Mouse (Mus musculus) CH12F3 (cell line): Measurements from ENCODE around the gene Ptbp1.
"Not testable (repeated sequence)": the region's sequence is repeated elsewhere in the genome, so short reads cannot be mapped to it uniquely, and the experiment has no call there.

Experiments used
- in situ Hi-C: fragments of 300-500 bp; cut with MboI; formaldehyde crosslinking; loops from 2 replicates; pipeline ENCODE4 v1.14.3; 2020; ENCODE audit warnings: low sequenced_read_pairs

Ptbp1 gene

DNA sequence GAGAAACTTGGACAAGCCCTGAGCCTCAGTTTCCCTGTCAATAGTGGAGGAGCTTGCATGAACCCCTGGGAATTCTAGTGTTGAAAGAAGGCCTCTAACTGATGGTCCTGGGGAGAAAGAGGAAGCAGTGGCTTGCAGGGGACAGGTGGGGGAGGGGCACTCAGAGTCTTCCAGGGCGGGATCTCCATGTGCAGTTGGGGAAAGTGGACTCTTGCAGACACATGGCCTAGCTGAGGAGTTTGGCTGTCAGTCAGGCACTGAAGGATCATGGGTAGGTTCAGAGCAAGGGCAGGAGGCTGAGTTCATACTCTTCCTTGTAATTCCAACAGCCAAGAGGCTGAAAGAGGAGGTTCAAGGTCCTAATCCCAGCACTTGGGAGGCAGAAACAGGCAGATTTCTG is 22.9 kb downstream of the Ptbp1 start:
- in situ Hi-C loops = no loop called here

DNA sequence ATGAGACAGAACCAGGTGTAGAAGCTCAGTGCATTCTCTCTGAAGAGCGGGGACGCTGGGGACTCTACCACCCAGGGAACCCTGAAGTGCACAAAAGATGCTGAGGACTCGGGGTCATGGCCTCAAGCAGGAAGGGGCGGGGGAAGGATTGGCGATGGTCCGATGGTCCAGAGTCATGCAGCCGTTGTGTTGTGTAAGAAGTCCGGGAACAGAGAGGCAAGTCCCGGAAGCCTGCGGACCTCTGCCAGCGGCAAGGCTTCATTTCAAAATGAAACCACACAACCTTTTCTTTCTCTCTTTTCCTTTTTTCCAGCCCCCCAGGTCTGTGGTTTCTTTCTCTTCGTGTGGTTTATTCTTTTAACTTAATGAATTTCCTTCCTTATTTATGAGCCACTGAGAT is 23.5 kb downstream of the Ptbp1 start:
- in situ Hi-C loops = no loop called here

DNA sequence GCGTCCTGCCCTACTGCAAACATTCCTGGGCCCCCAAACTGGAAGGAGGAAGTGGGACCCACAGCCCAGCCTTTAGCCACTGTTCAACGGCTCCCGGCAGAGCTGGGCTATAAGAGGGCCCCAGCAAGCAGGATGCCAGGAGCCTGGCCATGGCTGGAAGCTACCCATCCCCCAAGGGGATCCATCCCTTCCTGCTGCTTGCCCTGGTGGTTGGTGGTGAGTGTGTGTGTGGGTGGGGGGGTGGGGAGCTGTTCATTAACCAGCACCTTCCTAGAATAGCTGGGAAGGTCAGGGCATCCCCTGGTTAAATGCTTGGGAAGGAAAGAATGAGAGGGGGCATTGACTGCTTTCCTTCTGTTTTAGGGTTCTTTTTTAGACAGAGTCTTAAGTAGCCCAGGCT is 25.3 kb downstream of the Ptbp1 start:
- in situ Hi-C loops = no loop called here

DNA sequence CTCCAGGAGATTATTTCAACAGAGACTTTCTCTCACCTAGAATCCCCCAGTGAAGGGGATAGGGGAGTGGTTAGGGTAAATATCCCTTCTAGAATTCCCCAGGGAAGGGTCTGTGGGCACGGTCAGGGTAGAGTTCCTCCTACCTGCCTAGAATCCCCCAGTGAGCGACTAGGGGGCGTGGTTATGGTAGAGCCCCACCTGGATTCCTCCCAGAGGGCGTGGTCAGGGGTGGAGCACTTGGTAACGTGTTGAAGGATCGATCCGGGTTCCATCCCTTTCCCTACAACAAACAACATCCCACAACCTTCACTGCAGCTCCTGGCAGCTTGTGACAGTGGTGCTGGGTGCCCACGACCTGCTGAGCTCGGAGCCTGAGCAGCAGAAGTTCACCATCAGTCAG is 26.5 kb downstream of the Ptbp1 start:
- in situ Hi-C loops = no loop called here

DNA sequence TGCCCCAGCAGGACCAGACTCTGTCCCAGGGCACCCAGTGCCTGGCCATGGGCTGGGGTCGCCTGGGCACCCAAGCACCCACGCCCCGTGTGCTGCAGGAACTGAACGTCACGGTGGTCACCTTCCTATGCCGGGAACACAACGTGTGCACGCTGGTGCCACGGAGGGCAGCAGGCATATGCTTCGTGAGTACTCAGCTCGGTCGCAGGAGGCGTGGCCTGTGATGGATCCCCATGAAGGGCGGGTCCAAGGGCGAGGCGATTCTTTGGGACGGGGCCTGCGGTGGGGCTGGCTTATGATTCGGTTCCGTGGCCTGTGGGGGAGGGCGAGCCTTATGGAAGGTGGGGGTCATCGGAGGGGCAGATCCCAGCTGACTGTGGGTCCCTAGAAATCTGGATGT is 27.8 kb downstream of the Ptbp1 start:
- in situ Hi-C loops = no loop called here

DNA sequence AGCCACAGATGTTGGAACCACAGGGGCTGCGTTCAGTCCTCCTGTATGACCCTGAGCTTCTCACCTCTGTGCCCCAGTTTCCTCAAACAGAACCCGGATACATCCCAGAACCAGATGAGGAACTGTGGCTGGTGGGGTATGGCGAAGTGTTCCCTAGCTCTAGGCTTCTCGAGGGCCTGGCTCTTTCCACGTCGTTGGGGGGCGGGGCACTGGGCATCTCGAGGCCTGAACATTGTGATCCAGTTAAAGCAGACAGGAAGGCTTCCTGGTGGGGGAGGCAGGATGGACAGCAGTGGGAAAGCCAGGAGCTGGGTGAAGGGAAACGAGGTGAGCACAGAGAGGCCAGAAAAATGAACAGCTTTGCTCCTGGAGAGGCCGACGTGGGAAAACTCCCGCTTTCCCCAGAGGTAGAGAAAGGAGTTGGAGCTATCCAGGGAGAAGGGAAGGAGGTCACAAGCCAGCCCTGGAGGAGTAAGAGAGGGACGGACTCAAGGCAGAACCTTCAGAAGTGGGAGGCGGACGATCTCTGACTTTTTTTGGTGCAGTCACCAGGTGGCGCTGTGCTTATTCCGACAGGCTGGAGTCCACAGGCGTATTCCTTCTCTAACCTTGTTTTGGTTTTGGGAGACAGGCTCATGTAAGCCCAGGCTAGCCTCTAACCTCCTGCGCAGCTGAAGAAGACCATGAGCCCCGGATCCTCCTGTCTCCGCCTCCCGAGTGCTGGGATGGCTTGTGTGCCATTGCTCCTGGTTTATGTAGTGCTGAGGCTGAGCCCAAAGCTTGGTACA is 29.3 kb downstream of the Ptbp1 start:
- in situ Hi-C loops = no loop called here

DNA sequence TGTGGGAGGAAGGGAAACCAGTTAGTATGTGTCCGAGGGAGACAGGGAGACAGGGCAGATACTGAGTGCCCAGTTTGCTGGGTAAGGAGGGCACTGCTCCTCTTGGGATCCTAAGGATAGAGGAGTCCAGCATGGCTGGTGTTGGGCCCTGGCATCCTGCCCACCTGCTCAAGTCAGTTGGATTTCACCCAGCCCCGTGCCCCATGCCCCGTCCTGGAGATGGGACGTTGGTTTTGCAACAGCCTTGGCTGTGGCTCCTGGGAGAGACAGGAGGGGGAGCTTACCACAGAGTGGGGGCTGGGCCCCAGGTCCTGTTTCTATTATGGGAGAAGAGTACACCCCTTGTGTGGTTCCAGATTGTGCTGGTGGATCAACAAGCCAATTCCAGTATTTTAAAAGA is 30.2 kb downstream of the Ptbp1 start:
- in situ Hi-C loops = no loop called here

DNA sequence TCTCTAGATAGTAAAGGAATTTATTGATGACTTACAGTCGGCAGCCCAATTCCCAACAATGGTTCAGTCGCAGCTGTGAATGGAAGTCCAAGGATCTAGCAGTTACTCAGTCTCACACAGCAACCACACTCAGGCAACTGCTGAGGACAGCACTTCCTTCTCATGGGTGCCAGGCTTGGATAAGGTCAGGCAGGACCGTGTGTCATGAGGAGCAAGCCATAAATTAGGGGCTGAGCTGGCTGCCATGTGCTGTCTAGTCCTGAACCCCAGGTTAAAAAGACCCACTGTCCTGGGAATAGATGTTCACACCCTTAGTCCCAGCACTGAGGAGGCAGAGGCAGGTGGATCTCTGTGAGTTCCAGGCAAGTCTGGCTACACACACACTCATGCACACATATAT is 30.7 kb downstream of the Ptbp1 start:
- in situ Hi-C loops = not testable (repeated sequence)

DNA sequence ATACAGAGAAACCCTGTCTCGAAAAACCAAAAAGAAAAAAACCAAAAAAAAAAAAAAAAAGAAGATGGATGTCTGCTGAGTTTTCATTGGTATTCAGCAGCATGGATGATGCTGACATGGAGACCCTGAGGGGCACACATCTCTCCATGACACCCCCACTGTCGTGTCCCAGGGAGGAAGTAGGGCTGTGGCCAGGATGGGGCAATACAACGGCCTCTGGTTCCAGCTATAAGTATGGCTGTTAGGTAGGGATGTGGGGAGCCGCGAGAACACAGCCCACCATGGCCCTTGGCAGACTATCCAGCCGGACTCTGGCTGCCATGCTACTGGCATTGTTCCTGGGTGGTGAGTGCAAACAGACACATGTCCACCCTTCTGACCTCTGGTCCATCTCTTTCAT is 31.8 kb downstream of the Ptbp1 start, which contains the start of gene Elane:
Gene Elane, plus strand, starts transcription at position 194 of the 400 bp plus-strand sequence.
- in situ Hi-C loops = no loop called here

DNA sequence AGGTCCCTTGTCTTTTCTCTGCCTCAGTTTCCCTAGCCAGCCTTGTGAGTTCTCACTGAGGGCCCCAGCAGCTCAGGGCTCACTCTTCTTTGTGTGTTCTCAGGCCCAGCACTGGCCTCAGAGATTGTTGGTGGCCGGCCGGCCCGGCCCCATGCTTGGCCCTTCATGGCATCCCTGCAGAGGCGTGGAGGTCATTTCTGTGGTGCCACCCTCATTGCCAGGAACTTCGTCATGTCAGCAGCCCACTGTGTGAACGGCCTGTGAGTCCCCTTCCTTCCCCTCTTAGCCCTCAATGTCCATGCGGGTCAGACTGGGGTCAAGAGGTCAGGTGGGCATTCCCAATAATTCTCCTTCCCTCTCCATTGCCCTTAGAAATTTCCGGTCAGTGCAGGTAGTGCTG is 32.4 kb downstream of the Ptbp1 start:
- in situ Hi-C loops = no loop called here

DNA sequence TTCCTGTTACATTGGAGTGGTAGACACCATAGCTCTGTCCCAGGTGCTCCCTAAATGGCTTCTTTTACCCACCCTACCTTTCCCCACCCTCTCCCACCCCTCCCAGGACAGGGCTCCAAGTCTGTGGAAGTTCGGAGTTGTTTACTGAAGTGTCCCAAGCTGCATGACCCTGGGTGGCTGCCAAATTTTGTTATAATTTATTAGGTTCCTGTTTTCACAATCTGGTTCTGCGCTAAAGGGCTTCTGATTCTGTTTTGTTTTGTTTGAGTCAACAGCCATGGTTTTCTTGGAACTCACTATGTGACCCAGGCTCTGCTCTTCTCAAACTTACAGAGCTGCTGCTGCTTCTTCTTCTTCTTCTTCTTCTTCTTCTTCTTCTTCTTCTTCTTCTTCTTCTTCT is 35.2 kb downstream of the Ptbp1 start:
- in situ Hi-C loops = no loop called here

DNA sequence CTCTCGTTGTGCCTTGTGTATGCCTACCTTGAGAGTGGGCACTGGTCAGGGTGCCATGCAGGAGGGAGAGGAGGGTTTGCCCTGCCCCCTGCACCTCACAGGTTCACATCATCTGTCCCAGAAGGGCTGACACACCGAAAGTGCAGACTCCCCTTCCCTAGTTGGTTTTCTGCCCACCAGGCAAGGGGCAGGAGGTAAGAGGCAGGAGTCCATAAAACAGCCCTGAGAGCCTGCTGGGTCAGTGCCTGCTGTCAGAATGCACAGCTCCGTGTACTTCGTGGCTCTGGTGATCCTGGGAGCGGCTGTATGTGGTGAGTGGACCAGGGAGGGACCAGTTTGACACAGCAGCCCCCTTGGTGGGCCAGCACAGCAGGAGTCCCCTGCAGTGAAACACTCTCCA is 36.4 kb downstream of the Ptbp1 start, which contains the start of gene Cfd:
Gene Cfd, plus strand, starts transcription at position 184 of the 400 bp plus-strand sequence.
- in situ Hi-C loops = no loop called here

DNA sequence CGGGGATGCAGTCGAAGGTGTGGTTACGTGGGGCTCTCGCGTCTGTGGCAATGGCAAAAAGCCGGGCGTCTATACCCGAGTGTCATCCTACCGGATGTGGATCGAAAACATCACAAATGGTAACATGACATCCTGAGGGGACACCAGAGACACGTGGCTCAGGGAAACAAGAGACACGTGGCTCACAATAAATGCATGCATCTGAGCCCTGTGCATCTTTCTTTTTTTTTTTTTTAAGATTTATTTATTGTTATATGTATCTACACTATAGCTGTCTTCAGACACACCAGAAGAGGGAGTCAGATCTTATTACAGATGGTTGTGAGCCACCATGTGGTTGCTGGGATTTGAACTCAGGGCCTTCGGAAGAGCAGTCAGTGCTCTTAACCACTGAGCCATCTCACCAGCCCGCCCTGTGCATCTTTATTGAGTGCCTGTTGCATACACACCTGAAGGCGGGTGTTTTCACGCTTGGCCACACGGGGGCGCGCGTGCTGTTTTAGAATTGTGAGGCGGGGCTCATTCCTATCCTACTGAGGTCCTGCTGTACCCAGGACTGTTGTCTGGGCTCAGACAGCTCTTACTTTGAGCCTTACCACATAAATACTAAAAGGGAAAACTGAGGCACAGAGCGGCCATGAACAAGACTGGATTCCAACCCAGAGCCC is 38.4 kb downstream of the Ptbp1 start:
- in situ Hi-C loops = not testable (repeated sequence)

DNA sequence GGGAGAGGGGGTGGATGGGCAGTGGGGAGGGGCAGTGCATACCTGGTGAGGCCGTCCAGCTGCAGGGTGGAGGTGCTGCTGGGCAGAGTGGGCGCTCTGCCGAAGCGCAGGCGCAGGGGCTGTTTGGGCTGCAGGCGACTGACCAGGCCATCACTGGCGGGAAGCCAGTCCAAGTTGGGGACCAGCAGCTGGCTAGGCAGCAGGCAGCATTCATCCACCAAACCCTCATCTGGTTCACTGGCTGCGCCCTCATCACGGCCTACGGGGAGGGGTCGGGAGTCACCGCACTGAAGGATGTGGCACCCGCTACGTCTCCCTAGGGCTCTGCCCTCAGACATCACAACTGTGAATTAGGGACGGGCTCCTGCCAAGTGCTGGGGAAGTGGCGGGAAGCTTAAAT is 42.1 kb downstream of the Ptbp1 start:
- in situ Hi-C loops = no loop called here

DNA sequence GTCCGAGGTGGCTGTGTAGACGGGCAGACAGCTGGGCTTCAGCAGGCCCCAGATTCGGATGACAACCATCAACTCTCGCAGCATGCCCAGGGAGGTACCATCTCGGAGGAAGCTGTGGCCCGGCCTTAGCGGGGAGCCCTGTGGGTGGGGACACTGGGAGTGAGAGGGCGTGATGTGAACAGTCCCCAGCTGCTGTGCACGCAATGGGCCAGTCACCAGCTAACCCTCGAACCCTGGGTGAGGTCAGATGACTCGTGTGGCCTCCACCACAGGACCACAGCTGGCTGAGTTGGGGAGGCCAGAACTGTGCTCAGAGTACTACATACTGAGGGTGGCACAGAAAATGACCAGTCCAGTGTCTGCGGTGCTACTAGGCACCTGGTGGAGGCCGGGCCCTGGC is 42.6 kb downstream of the Ptbp1 start:
- in situ Hi-C loops = no loop called here

DNA sequence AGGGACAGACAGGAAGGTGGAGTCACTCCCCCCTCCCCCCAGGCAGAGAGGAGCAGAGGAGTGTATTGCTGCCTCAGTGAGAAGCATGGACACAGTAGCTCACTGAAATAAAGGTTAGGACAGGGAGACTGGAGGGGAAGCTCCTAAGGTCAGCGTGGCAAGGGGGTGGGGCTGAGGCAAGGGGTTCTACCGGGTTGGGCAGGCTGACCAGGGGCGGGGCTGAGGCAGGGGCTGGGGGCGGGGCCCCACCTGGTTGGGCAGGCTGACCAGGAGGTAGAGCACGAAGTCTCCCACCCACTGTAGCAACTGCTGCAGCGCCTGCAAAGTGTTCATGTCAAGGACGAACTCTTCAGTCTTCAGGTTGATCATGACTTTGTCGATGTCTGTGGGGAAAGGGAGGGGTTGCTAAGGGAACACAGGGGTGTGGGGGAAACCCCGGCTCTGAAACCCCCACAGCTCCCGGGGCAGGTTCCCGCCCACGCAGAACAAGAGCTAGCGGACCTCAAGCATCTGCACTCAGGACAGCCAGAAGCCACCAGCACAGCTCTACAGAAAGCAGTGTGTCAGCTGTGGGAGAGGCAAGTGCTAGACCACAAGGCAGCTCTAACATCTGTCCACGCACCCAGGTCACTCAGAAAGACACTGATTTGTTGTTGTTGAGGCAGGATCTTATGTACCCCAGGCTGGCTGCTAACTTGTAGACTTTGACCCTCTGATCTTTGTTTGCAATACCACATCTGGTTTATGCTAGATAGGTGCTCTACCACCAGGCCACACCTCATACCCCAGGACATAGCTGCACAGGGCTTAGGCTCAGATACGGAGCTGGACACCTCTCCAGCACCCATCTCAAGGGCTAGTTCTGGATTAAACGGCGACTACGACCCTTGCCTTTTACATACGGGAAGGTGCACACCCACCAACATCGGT is 43.4 kb downstream of the Ptbp1 start:
- in situ Hi-C loops = no loop called here

DNA sequence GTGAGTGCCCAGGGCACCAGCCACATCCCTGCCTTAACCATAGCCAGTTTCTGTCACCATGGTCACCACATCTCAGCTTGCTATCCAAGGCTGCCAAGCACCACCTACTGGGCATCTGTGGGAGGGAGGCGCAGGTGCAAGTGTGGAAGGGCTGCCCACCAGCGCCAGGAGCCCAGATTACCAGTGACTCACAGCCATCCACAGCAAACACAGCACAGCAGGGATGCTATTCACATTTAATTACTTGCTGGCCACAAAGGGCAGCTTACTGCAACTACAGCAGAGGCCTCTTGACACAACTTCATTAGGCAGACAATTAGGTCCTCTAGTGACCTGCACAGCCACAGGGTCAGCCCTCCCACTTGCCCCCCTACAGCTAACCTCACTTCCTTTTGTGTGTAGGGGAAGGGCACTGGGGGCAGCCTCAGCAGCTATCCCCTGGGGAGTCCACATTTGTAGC is 46.8 kb downstream of the Ptbp1 start:
- in situ Hi-C loops = no loop called here

DNA sequence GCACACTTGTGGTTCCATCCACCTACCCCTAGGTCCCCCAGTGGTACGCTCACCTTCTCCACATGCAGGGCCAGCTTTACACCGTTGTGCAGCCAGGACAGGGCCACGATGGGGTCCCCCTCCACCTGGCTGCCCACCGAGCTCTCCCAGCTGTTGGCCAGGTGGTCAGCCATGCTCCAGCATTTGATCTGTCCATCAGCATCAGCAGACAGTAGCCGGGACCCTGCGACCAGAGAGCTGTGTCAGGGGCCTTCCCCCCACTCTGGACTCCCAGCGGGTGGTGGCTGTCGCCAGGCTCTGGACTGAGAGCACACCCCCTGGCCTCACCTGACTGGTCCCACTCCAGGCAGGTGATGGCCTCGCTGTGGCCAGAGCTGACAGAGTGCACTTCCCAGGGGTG is 52.5 kb downstream of the Ptbp1 start:
- in situ Hi-C loops = no loop called here

DNA sequence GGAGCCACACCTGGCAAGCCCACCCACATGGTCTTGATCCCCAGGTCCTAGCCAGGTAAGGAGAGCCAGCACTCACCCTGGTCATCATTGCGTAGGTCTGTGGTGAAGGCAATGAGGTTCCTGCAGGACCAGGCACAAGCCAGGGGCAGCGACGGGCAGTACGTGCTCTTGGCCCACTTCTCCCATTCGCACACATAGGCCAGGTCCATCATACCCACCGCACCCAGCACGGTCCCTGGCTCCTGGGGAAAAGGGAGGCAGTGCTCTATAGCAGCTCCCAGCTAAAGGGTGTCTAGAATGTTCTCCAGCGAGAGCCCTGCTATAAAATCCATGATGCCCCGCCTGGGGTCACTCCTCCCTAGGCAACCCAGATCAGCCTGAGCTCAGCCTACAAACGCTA is 53.2 kb downstream of the Ptbp1 start:
- in situ Hi-C loops = no loop called here

DNA sequence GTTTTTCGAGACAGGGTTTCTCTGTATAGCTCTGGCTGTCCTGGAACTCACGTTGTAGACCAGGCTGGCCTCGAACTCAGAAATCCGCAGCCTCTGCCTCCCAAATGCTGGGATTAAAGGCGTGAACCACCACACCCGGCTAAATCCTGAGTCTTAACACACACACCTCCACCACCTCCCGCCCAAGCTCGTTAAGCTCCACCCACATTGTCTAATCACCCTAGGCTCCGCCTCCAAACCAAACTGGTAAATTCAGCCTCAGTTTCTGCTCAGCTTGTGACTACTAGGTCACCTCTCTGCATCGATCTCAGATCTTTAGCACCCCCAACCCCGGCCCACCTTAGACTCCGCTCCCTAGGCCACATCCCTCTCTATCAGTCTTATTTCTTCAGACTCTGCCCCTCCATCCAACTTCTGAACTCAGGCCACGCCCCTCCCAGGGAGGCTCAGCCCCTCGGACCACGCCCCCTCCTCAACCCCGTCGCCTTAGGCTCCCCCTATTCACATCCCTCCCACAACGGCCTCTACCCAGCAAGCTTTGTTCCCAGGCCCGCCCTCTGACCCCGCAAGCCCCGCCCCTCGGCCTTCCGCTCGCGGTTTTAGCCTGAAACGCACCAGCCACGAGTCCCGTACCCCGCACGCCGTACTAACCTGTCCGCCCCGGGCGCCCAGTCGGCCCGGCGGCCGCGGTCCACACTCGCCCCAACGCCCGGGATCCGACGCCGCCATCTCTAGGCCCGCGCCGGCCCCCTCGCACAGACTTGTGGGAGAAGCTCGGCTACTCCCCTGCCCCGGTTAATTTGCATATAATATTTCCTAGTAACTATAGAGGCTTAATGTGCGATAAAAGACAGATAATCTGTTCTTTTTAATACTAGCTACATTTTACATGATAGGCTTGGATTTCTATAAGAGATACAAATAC is 54.2 kb downstream of the Ptbp1 start, which contains the start of gene Med16:
Gene Med16, minus strand, starts transcription at position 757 of the 925 bp plus-strand sequence.
- in situ Hi-C loops = no loop called here
